Mouse (Mus musculus) liver, embryonic 14.5 days (tissue): ENCODE measurements around the gene Sdk2.

ENCODE experiments used
- CTCF ChIP-seq: IDR thresholded peaks from 2 replicates; pipeline ENCODE4 v1.5.1; 2016; ENCODE audit warnings: antibody characterized with exemption, low read depth, control low read depth
- EP300 ChIP-seq: IDR thresholded peaks from 2 replicates; pipeline ENCODE4 v1.6.1; 2016; ENCODE audit warnings: antibody characterized with exemption, low read depth

- no peak for TF ChIP-seq CTCF
- TF ChIP-seq EP300, result no peak
Observed at GRCm38 (mm10) chr11:113729917-113730316, 336.9 kb downstream of the Sdk2 start.
